ENCODE assay signal across 8 mouse cellular contexts in the genomic region with DNA sequence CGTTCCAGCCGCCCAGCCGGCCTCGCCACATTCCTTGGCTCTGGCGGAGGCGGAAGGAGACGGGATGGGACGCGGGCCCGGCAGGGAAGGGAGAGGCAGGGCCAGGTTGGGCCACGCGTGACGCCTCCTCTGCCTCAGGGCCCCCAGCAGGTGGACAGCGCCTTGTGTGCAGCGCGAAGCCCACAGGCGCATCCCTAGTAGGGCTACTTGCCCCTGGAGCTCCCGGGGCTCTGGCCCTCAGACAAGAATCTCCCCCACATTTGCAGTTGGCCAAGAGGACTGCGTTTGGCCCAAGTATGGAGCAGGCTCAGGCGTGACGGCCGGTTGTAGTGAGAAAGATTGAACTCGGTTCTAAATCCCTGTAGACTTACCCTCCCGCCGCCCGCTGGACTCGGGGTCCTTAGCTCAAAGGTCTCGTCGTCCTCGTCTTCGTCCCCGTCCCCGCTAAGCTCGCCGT. TPM values are rescaled to one million over a fixed set of nuclear protein-coding genes. Genes with fewer than 3 reads are reported as not detected.
DNase-seq lines count a peak whose midpoint lies in the region; ATAC-seq and TF ChIP-seq lines count a peak whose summit lies in the region.

A gene (plus strand): TSS at position 170 of the 457 bp plus-strand sequence.

- H3K27me3 ChIP-seq in liver, embryonic 15.5 days, result peaks cover 100% of the 10 kb centered on the region

- peaks cover 69% of the 10 kb centered on the region for H3K4me1 ChIP-seq in liver, embryonic 15.5 days (replicated peaks)

- TF ChIP-seq CTCF in left cerebral cortex, adult 2 months (IDR thresholded peaks at IDR 0.05), result no peak

- H3K9me3 ChIP-seq in liver, embryonic 15.5 days (replicated peaks), result no peaks in the 10 kb centered on the region

- 0 out of 2 replicates have a peak, but pooled peaks cover 4% of the 10 kb centered on the region for H3K36me3 ChIP-seq in liver, embryonic 15.5 days (replicated peaks)

- H3K4me3 ChIP-seq in left cerebral cortex, adult 2 months, result peak within 1 kb of the TSS; percentile 94
- peak within 1 kb of the TSS; percentile 57 for H3K4me3 ChIP-seq in liver, embryonic 15.5 days (replicated peaks)

- peak within 1 kb of the TSS; percentile 66 for H3K4me2 ChIP-seq in liver, embryonic 15.5 days

- ATAC-seq in liver, embryonic 15.5 days (ENCODE audit: insufficient read depth), result no peak

- WGBS in liver, embryonic 15.5 days (ENCODE audit: insufficient replicate concordance), result 3% methylated on average over 35 of the region's 35 CpGs

- H3K27ac ChIP-seq in left cerebral cortex, adult 2 months, result peak within 1 kb of the TSS; percentile 87
- peak within 1 kb of the TSS; percentile 51 for H3K27ac ChIP-seq in liver, embryonic 15.5 days (replicated peaks)

- peak within 1 kb of the TSS; percentile 11; the same call in 1 of the 2 replicates for H3K9ac ChIP-seq in liver, embryonic 15.5 days

- intact Hi-C loops in left cerebral cortex, adult 2 months (cut with DNase I), result loop anchor here (10.0 kb wide), 1 partner anchor 166 kb away; a partner anchor contains a TSS

- DNase-seq in left cerebral cortex, adult 2 months (ENCODE audit: extremely low spot score in 1 of 2, low spot score in 2 of 2), result peak in 1 of 2 experiments; percentile 41
- no peak for DNase-seq in left cerebral cortex, adult 9 months (ENCODE audit: low spot score in 2 of 2)
- peak; percentile 85 for DNase-seq in cerebellum, adult 9-11 months
- DNase-seq in heart, adult 18-20 months, result peak; percentile 81 to 82
- peak; percentile 50 to 51 for DNase-seq in kidney, adult 8-10 months
- DNase-seq in ovary, postnatal 36 days (ENCODE audit: low spot score), result peak; percentile 73
- no peak for DNase-seq in thymus, postnatal 14 days

RNA-seq across cellular contexts. Expression of the gene that starts here (rescaled TPM):
- total RNA-seq in left cerebral cortex, adult 2 months (2021), result 100 to 1,000 TPM; 171 to 182 TPM
- total RNA-seq in heart, adult 18-20 months (2021), result 1 to 10 TPM; 1.1 to 1.9 TPM
- 0.07 and 0.12 TPM in 2 replicates for polyA plus RNA-seq in liver, embryonic 15.5 days (2015; fragmentation: Nextera tagmentation; extraction: Ambion mirVana)

Comparison
In these comparisons a context has a peak if more than half of its experiments do, and no peak if none do; other contexts are left out.
1. RNA of the gene that starts here (total RNA-seq): 171 to 182 TPM in left cerebral cortex, adult 2 months; 1.1 to 1.9 TPM in heart, adult 18-20 months; every median in the first group is over 10 times any median in the second.
2. DNase-seq: peak in cerebellum, adult 9-11 months (single experiment), heart, adult 18-20 months (2 of 2), kidney, adult 8-10 months (2 of 2) and ovary, postnatal 36 days (single experiment); none in left cerebral cortex, adult 9 months (0 of 2) and thymus, postnatal 14 days (single experiment).